Mouse (Mus musculus): ENCODE results near the gene Grid1. TPM values are rescaled to one million over a fixed set of nuclear protein-coding genes. Genes with fewer than 3 reads are reported as not detected.

The Grid1 gene
- total RNA-seq, 2 experiments from 2014 or later = 52.6 to 53.9 TPM

GRCm38 (mm10) chr14:34905697-34906096, 85.8 kb downstream of the Grid1 start:
- no peak for DNase-seq (ENCODE audit: extremely low spot score in 1 of 2, low spot score in 1 of 2)

DNA sequence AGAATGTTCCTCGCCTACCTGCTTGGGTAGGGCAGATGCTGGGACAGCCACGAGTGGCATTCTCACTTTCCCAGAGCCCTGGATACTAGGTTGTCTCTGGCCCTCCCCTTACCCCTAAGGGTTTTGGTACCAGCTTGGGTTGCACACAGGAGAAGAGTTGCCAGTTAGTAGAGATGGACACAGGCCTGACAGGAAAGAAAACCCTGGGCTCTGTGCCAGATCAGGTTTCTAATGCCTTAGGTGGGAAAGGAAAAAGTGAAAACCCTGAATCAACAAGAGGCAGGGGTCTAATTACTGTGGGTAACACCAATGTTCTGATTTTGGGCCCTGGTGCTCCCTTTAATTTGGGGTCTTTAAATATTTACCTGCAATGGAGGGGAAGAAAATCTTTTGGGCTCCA, 88.5 kb downstream of the Grid1 start:
- DNase-seq (ENCODE audit: extremely low spot score in 1 of 2, low spot score in 1 of 2) = no peak

GRCm38 (mm10) chr14:34908804-34909203, 88.9 kb downstream of the Grid1 start:
- DNase-seq (ENCODE audit: extremely low spot score in 1 of 2, low spot score in 1 of 2) = no peak

DNA sequence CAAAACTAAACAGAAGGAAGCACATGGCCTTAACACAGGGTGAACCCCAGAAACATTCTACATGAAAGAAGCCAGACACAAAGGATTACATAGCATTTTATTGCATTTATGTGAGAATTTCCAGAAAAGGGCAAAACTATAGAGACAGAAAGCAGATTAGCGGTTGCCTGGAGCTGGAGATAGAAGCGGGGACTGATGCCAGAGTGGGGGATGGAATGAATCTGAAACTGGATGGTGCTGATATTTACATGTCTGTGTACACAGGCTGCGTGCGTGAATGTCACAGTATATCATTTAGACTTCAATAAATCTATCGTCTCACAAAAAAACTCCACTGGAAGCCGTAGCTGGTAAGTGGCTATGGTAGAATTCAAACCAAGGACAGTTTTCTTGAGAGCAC, 96.4 kb downstream of the Grid1 start:
- no peak for DNase-seq (ENCODE audit: extremely low spot score in 1 of 2, low spot score in 1 of 2)

DNA sequence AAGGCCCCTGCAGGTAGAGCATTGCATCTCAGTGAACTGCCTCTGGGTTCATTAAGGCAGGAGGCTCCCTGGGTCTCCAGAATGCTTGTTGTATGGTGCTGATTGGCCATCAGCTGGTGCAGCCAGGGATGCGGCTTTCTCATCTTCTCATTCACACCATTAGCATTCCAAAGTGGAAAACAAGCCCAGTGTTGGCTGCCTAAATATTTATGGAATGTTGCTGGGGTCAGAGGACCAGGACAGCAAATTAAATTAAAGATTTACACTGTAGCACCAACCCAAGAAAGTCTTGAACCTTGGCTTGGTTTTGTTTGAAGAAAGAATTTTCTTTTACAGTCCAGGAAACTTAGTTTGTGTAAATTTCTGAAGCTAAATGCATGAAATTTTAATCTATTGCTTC, 97.2 kb downstream of the Grid1 start:
- no peak for DNase-seq (ENCODE audit: extremely low spot score in 1 of 2, low spot score in 1 of 2)

DNA sequence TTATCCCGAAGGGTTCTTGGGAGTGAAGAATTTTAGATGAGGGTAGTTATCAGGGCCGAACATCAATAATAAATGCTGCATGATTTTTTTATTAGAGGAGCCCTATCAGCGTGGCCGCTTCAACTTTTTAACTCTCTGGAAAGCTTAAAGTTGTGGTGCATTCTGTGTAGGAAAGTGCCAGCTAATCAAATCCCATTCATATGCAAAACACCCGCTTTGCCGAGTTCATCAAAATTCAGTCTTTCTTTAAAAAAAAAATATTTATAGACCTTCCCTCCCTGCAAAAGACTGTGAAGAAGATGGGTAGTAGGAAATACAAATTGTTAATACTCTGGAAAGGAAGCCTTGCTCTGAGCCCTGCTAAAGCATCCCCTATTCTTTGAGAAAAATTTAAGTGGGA, 99.3 kb downstream of the Grid1 start:
- DNase-seq (ENCODE audit: extremely low spot score in 1 of 2, low spot score in 1 of 2) = no peak

DNA sequence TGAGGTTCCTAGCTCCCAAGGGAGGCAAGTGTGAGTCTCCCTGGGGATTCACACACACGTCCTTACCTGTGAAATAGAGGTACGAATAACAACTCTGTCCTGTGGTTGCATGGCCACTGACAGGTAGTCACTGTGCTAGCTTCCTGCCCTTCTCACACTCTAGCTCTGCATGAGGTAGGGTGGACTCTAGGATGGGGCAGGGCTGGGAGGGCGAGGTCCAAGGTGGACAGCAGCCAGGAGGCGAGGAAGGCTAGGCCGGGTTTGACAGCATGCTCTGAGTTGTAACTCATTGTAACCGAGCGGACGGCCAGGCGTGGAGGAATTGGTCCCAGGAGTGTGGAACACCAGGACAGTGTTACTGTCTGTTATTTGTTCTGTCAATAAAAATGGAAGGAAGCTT, 101.4 kb downstream of the Grid1 start:
- DNase-seq (ENCODE audit: extremely low spot score in 1 of 2, low spot score in 1 of 2) = no peak

DNA sequence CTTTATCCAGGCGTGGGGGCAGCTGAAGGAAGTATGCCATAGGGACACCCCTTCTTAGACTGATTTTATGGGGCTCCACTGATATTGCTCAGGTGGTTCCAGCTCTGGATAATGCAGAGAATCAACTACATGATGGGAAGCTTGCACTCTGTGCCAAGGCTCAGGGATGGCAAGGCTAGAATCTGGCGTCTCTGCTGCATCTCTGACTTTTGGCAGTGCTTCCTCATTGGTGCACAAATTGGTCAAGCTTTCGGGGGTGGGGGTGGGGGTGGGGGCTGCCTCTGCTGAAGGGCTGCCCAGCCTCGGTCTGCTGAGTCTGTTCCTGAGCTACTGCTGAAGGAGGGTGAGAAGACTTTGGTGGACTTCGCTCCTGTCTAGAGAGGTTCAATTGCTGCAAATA, 105.1 kb downstream of the Grid1 start:
- DNase-seq (ENCODE audit: extremely low spot score in 1 of 2, low spot score in 1 of 2) = no peak

DNA sequence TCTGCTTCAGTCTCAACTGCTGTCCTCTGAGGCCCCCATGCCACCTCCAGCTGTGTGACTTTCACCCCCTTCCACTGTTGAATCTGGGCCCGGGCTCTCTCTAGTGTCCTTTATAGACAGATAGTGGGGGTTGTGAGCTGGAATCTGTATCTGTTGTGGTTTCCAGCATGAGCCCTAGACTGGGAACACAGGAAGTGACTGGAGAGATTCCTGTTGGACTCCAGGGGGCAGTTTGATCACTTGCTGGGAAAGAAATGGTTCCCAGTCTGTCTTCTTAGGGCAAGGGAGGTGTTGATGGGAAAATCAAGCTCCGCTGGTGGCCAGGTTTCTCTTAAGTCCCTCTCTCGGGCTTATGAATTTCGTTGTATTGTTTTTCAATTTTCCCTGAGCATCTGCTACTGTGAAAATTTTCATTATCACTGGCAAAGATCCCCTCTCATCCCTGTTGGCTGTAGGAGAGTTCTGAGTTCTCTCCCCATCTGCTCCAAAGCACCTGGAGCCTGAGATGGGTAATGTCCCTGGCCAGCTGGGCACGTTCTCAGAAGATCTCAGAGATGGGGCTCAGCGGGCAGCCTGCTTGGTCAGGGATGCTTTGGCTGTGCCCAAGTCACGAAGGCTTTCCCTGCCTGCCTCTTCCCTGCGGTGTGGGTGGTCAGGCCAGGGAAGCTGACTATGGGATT, 110.3 kb downstream of the Grid1 start:
- DNase-seq (ENCODE audit: extremely low spot score in 1 of 2, low spot score in 1 of 2) = peak in 1 of 2 experiments; percentile 26

DNA sequence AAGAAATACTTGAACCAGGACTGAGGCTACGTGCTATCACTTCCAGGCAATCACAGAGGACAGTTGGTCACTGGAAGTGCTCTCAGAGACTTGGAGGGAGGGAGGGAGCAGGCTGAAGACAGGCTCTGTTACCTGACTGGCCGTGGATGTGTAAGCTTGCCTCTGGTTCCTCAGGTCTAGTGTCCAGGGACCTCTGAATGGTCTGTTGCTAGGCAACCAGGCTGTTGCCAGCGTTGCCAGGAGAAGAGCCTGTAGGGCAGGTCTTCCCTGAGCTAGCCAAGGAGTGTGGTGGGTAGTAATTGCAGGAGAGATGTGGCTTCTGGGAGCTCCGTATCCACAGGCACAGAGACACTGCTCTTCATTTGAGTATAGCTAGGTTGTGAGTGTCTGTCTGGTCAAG, 113.3 kb downstream of the Grid1 start:
- DNase-seq (ENCODE audit: extremely low spot score in 1 of 2, low spot score in 1 of 2) = no peak

DNA sequence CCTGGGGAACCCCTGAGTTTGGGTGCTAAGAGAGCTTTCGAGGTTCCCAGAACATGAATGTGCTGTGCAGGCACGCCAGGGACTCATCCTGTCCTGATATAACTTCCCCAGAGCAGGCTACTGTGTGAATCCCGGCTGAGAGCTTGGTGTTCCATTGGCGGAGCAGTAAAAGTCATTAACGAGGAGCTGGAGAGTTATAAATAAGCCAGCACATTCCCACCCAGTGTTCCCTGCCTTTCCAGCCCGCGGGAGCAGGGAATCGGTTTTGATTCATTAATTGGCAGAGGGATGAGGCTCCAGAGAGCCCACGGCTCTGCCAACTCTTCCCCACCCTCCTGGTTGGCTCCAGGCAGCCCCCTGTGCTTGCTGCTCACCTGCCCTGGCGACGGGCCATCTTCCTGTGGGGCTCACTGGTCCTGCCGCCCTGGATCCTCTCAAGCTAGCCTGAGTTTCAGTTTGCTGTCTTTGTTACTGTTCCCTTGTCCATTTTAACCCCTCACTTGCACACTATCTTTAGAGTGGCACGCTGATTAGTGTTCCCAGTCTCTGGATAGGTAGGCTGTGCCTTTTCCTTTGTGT, 116.4 kb downstream of the Grid1 start:
- no peak for DNase-seq (ENCODE audit: extremely low spot score in 1 of 2, low spot score in 1 of 2)

DNA sequence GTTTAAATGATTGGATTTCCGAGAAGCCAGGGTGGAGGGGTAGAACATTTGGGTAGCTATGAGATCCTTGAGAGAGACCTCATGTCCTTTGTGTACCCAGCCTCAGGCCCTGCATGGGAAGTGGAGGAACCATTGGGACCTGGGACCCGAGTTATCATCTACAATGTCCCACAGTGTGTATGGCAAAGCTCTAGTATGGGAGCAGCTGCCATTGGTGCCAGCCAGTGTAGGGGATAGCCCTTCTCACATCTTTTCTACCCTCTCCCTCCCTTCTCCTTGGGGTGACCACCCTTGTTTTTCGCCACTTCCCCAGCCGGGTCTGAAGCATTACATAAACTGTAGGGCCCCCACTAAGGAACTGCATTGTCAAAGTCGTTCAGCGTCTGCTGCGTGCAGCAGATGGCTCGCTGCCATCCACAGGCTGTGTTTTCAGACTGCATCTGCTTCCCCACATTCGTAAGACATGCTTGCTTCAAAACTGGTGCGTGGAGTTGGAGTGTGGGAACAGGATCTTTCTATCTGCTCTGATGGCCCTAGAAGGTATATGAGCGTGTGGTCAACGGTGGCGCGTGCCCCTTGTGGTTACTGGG, 124.6 kb downstream of the Grid1 start:
- peak; percentile 53 to 61 for DNase-seq (ENCODE audit: extremely low spot score in 1 of 2, low spot score in 1 of 2)

DNA sequence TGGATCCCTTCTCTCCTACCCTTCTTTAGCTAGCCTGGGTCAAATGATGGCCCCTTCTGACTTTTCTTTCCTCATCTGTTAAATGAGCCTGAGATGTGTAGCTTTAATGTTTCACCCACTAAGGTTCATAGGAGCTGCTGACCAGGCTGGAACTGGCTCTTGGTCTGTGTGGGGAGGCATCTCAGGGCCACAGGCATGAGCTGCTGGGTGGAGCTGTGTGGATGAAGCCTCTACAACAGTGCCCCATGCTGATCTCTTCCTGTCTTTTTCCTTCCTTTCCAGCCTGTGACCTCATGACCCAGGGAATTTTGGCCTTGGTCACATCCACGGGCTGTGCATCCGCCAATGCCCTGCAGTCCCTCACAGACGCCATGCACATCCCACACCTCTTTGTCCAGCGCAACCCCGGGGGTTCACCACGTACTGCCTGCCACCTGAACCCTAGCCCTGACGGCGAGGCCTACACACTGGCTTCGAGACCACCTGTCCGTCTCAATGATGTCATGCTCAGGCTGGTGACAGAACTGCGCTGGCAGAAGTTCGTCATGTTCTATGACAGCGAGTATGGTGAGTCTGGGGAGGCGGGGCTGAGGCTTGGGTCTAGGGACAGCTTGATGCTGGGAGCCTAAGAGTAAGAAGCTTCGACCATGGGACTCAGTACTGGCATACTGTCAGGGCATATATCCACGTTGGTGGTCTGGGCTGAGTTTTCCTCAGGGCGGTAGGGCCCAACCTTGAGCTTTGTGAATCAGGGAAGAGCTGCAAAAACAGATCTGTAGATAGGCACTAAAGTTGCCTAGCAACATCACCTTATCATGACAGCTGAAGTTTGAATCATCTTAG, 125.8 kb downstream of the Grid1 start:
- DNase-seq (ENCODE audit: extremely low spot score in 1 of 2, low spot score in 1 of 2) = no peak

- no peak for DNase-seq (ENCODE audit: extremely low spot score in 1 of 2, low spot score in 1 of 2)
Observed at GRCm38 (mm10) chr14:34946314-34946583, 126.3 kb downstream of the Grid1 start.

GRCm38 (mm10) chr14:34948249-34948648, 128.3 kb downstream of the Grid1 start:
- DNase-seq (ENCODE audit: extremely low spot score in 1 of 2, low spot score in 1 of 2) = no peak

DNA sequence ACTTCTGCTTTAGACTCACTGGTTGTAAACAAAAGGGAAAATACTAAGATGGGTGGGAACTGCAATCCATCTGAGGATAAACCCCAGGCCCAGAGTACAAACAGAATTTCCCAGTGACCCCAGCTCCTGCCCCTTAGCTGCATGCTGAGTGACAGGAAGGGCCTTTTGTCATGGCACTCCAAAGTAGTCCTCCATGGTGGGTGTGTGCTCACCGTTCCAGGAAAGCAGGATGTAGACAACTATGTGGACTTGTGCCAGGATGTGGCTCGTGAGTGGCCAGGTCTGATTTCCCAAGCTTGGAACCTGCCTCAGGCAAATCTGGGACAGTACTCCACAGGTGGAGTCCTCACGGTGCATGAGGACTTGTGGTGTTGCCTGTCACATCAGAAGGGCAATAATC, 132.4 kb downstream of the Grid1 start:
- no peak for DNase-seq (ENCODE audit: extremely low spot score in 1 of 2, low spot score in 1 of 2)

- DNase-seq (ENCODE audit: extremely low spot score in 1 of 2, low spot score in 1 of 2) = peak in 1 of 2 experiments; percentile 42
Observed at GRCm38 (mm10) chr14:34953566-34953965, 133.7 kb downstream of the Grid1 start.

GRCm38 (mm10) chr14:34955689-34956088, 135.8 kb downstream of the Grid1 start:
- no peak for DNase-seq (ENCODE audit: extremely low spot score in 1 of 2, low spot score in 1 of 2)

DNA sequence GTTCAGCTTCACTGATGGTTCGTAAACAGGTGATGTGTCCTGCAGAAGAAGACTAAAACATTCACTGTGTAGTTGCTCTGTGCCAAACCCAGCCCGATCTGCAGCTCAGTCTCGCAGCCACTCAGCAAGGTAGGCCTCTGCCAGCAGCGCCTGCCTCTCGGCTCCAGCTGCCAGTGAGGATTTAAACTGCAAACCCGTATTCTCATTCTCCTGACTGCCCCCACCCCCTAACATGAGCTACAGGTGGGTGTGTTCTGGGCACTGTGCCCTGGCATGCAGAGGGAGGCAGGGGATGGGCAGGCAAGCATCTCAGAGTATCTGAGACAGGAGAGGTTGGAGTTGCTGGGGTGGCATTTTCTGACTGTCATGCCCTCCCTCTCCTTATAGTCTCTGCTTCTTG, 140.3 kb downstream of the Grid1 start:
- DNase-seq (ENCODE audit: extremely low spot score in 1 of 2, low spot score in 1 of 2) = peak in 1 of 2 experiments; percentile 53

- DNase-seq (ENCODE audit: extremely low spot score in 1 of 2, low spot score in 1 of 2) = no peak
Observed at GRCm38 (mm10) chr14:34963616-34964168, 143.8 kb downstream of the Grid1 start.

Measured in layer of hippocampus, postnatal 25 days (tissue).